Mouse (Mus musculus) cerebellum, postnatal 25 days (tissue): ENCODE measurements at regions not wholly inside any gene's neighbourhood (a gene's known extent, or its start where the extent isn't known, plus 50 kb on each side); places are given as distances from the start of the nearest gene placed in this dataset.

Source experiments
- DNase-seq, 2 experiments: peaks; one replicate each; pipeline ENCODE4 v3.0.0; 2021; ENCODE audit warnings: mixed read lengths in 2 of 2

DNA sequence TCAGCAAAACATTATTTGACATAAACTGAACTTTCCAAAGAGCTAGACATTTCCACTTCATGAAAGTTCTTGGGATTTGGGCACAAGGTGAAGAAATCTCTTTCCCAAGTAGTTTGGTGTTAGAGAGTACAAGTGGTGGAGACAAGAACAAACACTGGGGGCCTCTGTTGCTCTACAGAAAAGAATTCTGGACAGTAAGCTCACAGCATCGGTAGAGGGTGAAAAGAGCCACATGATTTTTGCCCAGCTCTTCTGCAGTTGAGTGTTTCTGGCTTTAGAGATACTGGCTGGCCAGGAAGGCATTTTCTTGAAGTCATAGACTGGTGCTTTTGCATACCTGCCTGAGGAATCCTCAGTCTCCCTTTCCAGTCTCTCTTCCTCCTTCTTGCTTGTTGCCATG is 127.8 kb downstream of the Stk31 start:
- DNase-seq, result peak in 1 of 2 experiments; percentile 43

DNA sequence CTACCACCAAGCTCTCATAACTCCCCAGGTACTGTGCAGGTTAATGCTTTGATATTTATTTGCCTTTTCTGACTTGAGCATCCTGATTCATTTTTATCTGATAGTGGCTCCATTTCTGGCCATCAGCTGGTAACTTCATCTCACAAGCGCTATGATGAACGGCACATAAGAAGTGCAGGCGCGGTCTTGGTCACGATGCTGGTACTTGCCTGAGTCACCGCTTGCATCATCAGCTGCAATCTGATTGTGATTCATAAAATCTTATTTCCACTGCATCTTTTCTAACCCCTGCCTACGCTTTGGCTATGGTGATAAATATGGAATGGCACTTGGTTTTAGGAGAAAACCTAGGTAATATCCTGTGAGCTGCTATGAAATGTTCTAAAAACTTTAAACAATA is 128.3 kb downstream of the Stk31 start:
- DNase-seq, result no peak

DNA sequence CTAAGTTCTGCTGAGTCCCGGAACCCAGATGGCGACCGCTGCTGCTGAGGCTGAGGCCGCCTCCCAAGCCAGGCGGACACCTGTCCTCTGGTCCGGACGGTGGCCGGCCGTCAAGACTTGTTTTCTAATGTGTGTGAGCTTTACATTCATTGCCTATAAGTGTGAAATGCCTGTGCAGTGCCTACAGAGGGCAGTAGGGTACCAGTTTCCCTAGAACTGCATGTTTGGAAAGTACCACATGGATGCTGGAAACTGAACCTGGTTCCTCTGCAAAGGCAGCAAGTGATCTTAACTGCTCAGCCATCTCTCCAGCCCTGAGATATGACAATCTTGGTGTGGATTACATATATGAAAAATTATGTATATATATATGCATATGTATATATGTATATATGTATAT is 138.6 kb downstream of the Stk31 start:
- no peak for DNase-seq

DNA sequence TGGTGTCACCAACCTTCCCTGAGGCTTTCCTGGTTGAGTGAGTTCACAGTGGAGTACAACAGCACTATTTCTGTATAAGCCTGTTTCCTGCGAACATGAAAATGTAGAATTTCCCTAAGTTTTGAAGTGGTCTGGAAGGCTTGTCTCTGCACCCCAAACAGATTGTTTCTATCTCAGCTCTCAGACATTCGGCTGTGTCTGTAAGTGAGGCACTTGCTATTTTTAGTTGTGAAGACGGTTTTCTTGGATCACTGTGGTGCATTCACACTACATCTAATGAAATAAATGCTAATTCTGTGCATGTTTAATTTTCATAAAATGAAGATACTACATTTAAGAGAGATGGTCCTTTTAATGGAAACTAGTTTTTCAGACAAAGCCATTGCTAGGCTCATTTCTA is 139.1 kb downstream of the Stk31 start:
- DNase-seq, result no peak

DNA sequence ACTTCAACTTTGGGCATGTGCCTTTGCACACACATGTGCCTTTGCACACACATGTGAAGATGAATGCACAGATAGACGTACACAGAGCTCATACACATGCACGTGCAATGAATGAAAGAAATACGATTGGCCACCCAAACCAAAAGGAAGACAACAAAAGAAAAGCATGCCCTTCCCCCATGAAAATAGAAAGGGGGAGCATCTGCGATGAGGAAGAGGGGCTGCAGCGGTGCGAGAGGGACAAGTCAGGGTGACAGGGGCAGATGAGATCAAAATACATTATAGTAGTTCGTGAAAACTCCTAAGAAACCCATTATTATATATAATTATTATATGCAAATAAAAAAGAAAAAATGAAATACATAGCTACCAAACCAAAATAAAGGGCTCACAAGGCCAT is 149.5 kb downstream of the Stk31 start:
- no peak for DNase-seq

DNA sequence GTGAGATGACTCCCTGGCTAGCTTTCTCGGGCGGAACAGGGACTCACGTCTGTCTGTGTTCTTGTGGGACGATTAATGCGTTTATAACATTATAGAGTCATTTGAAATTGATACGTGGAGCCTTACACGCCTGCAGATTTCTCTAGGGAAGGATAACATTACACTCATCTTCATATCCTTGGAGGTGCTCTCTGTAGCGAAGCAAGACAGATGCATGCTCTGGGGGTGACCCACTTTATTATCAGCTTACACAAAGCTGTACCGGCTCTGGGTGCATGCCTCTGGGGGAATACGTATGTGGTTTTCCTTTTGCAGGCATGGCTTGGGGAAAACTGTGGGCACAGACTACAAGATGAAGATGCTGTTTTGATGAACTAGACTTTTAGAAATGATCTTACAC is 159.7 kb downstream of the Stk31 start:
- no peak for DNase-seq

DNA sequence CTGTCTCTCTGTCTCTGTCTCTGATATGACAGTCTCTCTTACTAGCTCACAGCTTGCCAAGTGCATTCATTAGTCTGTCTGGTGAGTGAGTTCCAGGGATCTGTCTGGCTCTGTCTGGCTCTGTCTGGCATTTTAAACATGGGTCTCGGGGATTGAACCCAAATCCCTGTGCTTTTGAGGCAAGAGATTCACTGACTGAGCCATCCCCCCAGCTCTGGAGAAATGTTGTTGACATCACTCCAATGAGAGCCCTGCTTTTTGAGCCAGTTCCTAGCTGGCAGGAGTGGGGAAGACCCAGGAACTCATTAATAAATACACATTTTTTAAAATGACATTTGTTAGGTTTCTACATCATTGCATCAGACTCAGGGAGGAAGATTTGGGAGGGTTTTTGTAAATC is 163.1 kb downstream of the Stk31 start:
- no peak for DNase-seq

DNA sequence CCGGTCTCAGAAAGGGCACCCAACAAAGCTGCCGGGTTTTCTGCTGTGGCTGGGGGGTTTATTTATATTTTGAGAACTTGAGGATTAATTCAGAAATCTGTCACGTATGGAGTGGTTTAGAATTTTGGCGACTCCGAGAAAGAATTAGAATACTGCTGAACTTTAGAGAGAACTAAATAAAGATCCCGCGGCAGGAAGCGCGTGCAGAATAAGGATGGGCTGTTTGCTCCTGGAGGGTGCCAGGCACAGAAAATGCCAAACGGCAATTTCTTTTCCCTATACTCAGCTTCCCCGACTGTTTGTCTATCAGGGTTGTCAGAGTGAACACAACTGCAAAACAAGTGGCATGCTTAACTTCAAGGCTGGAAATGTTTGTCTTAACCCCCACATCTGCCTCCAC is 163.7 kb downstream of the Stk31 start:
- DNase-seq, result no peak

DNA sequence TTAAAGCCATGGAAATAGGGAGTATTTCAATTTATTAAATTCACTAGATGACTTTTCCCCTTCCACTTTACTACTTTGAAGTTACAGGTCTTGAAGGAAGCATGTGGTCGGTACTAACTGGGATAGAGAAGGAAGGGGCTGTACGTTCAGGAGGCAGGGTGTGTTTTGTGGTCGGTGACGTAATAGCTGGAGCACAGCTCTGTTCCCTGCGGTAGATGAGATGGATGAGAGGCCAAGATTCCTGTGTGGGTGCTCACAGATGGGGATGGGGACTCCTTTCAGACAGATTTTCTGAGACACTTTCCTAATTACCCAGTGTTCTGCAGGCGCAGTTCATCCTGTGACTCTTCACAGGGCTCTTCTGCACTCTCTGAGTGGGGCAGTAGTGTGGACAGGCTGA is 182.9 kb downstream of the Stk31 start:
- no peak for DNase-seq

DNA sequence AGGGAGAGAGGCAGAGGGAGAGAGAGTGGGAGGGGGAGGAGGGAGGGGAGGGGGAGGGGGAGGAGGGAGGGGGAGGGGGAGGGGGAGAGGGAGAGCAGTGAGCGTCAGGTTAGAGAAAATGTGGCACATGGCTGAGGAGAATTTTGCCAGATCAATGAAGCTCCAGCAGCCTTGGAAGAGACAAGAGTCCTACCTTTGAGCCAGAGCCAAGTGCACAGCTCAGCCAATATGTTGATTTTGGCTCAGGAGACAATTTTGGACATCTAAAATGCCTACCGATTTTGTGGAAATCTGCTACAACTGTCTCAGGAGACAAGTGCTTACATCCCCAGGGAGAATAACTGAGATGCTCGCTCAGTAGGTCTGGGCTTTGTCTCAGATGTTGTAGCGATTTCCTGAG is 184.3 kb downstream of the Stk31 start:
- DNase-seq, result peak; percentile 66 to 71

DNA sequence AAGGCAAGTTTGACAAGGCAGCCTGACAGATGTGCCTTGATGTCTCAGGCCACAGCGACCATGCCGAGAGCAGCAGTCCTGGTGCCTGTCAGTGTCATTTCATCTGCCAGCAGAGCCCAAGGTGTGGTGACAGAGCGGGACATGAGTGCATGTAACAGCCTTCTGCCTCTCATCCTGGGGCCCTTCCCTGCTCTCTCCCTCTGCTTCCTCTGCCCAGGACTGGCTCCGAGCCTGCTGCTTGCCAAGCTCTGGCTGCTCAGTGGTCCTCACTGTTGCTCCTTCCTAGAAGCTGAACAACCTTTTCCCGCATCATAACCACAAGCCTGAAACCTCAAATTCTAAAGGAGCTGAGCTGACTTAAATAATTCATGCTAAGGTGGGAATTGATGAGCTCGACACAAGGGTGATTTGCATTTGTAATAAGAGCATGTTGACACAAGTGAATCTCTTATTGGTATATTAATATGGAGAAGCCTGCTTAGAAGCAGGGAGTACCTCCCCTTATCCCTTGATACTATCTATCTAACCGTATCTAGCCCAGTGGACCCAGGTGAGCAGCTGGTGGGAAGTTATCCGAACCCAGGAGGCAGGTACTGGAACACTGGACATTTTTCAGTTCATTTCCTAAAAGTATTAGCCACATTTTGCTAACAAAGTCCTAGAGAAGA is 186.8 kb downstream of the Stk31 start:
- peak; percentile 19 to 35 for DNase-seq

DNA sequence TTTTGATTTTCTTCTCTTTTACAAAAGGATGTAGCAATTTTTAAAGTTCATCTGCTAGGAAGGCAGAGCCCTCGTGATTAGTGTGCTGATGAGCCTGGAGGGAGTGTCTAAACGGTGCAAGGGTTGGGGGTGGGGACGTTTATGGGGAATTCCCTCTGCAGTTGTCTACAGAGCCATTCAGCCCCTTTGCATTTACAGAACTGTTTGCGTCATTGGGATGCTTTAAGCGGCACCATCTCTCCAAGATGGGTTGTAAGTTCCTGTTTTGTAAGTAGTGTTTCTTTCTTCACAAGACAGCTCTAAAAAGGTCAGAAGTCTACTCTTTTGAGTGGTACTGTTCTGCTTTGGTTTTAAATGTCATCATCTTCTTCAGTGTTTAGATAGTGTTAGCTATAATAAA is 191.1 kb downstream of the Stk31 start:
- DNase-seq, result no peak

DNA sequence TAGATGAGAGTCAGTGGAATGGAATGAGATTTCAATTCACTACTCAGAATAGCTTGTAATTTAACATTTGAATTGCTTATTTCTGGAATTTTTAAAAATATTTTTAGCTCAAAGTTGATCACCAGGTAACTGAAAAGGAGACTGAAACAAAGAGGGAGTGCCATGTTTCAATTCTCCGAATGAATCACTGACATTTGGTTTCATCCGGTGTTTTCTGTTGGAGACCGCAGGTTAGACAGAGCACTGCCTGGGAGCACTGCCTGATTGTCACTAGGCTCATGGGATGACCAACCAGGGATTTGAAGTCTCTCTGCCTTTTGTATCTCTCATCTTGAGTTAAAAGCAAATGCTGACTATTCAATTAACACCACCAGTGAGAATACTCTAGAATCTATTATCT is 193.3 kb downstream of the Stk31 start:
- no peak for DNase-seq

DNA sequence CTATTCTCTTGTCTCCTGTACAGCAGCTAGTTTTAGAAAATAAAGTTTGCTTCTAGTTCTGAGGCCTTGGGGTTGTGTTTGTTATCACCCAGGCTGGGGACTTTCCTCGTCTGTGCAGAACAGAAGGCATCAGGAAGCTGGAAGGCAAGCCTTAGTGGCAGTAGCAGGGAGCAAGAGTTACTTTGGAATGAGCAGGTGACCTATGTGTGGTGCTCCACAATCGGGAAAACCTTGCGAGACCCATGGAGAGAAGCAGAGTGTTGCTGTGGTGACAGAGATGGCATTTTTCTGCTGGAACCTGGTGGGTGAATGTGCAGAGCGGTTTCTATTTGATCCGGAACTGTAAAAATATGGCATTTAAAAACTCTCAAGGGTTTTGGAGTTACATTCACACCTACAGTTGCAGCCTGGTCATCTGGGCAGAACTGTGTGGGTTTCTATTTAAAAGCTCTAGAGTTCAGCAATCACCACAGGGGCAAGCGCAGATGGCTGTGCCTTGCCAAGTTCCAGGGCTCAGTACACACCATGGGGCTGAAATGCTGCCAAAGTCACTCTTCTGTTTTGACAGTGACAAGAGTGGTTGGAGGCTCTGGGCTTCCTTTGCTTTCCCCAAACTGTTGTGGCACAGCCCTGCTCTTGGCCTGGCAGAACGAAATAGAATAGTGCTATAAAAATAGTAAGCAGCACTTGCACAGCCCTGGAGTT is 195.7 kb downstream of the Stk31 start:
- peak; percentile 88 to 91 for DNase-seq

DNA sequence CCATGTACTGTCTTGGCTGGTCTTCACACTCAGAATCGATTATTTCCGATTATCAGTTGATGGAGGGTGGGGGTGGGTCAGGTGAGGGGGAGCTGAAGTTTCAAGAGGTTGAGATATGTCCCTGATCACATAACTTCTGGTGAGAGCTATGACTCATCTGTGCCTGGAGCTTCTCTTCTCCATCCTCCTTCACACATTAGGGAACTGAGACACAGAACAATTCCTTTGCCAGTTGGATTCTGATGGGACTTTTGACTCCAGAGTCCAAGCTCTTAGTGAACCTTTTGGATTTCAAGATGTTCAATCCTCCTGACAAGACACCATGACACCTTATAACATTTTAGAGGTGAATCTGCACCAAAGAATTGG is 196.2 kb downstream of the Stk31 start:
- DNase-seq, result no peak

DNA sequence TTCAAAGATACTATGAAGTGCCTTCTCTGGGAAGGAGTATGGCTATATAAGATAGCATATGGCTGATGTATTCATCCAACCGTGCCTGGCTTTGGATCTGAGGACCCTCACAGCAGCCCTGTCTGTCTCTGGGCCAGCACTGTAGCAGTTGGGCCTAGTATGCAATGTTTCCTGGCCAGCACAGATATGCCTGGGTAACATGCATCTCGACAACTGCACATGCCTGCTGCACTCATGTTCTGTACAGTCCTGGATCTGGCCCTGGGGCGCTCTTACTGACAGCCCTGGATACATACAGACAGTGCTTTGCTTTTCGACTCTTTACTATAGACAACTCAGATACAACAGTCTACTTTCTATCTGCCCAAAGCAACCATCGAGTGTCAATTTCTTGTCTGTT is 197.3 kb downstream of the Stk31 start:
- DNase-seq, result no peak

DNA sequence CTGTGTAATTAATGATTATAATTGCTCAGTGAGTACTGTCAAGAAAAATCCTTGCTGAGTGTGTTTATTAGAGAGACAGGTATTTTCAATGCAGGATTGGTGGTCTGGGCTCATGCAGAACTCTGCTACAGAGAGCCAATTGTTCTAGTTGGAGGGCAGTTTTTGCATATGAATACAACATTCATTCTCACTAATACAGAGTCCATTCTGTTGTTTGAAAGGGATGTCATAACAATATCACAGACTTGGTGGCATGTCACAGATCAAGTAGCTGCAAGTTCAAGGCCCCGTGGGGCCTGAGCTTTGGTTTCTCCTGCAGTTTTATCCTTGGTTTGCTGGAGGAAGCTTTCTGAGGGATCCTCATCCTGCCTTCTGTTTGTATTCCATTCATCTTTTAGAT is 207.8 kb downstream of the Stk31 start:
- no peak for DNase-seq

DNA sequence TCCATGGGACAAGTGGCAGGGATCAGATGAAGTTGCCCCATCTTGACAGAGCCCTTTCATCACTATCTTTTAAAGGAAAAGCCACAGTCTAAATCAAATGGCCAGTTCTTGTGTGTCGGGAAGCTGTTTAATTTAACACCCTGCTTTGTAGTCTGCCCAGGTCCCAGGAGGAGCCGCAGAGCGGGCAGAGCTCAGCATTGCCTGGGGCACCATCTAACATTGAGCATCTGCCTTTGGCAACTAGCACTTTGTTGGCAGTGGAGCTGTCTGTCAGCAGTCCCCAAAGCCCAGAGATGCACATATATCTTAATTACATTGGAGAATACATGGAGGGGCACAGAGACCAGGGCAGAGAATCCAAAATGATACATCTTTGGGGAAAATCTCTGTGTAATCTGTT is 208.4 kb downstream of the Stk31 start:
- no peak for DNase-seq

DNA sequence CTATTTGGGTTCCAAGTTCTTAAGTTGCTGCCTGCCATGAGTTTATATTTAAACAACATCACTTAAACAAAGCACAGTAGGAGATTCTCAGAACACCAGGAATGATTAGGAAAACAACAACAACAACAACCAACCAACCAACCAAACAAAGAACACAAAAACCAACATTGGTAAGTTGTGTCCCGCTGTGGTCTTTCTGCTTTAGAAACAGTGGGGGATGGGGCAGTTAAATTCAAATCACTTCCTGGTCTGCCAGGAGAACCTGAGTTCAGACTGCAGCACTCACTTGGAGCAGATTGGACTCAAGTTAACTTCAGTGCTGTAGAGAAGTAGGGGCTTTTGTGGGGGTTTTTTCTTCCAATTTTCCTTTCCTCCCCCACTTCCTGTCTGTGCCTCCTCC is 210.6 kb downstream of the Stk31 start:
- no peak for DNase-seq

DNA sequence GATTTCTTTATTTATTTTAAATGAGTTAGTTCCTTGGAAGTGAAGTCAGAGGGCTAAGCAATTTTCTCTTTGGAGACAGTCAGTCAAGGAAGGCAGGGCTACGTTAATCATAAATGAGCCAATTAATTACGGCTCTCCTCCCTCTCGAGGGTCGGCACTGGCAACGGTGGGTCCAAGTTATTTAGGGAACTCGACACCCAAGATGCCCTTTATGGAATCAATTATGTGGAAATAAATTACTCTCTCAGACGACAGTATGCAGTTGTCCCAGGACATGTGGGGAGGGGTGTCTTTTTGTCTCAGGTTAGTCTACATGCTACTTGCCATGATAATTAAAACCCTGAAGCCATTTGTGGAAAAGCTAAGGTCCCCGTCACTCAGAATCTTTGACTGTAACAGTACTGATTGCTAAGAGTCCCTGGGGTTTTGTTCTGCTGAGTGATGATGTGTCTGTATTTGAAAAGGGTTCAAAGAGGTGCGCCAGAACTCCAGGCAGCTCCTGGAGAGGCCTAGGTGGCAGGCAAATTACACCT is 211.3 kb downstream of the Stk31 start:
- DNase-seq, result no peak

DNA sequence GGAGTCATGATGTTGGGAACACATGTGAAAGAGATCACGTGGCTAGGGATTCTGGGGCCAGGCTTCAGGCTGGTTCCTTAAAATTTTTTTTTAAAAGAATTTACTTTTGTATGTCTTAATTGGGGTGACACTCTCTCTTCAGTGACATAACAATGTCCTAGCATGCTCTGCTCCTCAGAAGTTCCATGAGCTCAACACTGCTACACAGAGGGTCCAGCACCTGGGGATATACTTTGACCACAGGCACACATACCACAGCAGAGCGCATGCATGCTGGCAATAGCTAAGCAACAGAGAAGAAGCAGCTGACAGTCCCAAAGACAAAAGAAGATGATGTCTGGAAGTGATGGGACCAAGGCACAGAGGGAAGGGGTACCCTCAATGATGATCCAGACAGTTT is 198.4 kb upstream of the Npy start:
- no peak for DNase-seq

DNA sequence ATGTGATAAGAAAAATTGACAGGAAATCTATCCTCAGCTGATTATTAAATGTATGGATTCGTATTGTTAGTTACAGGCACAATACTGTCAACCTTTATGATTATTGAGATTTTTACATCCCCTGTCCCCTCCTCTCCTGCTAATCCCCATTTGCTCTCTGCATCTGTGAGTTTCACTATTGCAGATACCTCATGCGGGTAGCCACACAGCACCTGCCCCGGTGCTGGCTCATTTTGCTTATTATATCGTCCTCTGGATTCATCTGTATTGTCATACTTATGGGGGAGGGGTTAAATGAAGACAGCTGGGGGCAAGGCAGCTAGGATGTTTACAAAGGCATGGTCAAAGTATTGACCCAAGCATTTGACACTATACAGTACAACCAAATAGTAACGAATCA is 197.9 kb upstream of the Npy start:
- no peak for DNase-seq

DNA sequence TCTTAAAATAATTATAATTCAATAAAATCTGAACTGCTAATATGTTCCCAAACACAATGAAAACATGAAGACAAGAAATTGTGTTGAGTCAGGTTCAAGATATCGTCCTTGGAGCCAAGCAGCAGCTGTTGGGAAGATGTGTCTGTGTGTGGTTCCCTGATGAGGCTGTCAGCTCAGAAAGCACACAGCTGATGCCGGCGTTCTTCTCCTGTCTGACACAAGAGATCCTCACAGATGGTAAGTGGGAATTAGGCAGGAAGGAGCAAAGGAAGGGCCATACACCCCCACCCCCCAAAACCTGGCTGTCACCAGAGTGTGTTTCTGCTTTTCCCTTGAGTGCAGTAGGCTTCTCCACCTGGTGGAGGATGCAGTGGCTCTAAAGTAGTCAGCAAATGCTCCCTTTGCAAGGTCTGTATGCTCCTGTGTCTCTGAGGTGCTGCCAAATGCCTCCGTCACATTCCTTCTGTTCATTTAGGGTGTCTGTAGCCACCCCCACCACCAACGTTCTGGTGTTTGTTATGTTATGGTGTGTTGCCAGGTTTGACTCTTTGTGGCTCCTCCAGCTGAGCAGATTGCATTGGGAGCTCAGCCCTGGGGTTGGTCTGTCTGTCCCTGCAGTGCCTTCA is 188.9 kb upstream of the Npy start:
- no peak for DNase-seq

DNA sequence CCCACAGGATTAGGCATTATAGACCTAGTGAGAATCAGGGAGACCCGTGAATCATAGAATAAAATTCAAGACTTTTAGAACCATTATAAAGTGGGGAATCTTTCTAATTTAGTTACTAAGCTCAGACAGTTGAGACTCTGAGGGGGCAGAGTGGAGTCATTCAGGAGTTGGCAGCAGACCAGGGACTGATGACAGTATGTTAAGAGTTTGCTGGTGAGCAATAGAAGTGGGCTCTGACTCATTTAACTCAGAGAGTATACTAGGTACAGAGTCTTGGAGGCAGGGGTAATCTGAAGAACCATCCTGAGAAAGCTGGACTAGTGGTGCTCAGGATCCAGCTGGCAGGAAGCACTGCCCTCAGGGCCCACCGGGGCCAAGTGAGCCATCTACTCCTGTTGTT is 184.9 kb upstream of the Npy start:
- DNase-seq, result no peak
